Mouse (Mus musculus) bone marrow macrophage, adult 2 months (primary cell): ENCODE results near the gene Dmrt3.

Experiments
- CTCF ChIP-seq: IDR thresholded peaks from 2 replicates; pipeline ENCODE4 v1.5.1; 2012; ENCODE audit warnings: low read depth, mild to moderate bottlenecking, low read length, moderate library complexity
- POLR2A ChIP-seq: IDR thresholded peaks from 2 replicates; pipeline ENCODE4 v1.6.1; 2012; ENCODE audit warnings: mild to moderate bottlenecking, low read depth, low read length, borderline replicate concordance

DNA sequence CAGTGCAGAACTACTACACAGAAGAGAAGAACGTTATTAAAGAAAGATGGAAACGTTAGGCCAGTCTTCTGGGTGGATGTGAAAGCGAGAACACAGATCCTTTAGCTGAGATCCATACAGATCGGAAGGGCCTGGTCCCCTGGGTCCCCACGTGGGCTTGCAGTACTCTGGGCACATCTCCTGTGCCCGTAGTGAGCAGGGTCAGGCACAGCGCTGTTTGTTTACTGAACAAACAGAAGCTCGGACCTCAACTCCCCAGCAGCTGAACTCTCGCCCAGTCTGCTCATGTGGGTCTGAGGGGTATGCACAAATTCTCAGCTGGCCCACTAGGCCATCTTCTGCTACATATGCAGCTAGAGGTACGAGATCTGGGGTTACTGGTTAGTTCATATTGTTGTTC lies 40.4 kb downstream of the Dmrt3 start:
- no peak for TF ChIP-seq CTCF
- TF ChIP-seq POLR2A, result no peak
